Mouse (Mus musculus): ENCODE measurements around the gene Hoxc9. TPM values are rescaled to one million over a fixed set of nuclear protein-coding genes. Genes with fewer than 3 reads are reported as not detected.

Hoxc9 gene
- polyA plus RNA-seq, 1 experiment from 2014 or later = not detected

- Histone ChIP-seq H3K4me1 (no peaks in the 10 kb centered on the region), H3K27ac (no peak overlapping the region), H3K9ac (no peak overlapping the region), H3K27me3 (peaks cover 100% of the 10 kb centered on the region), H3K9me3 (replicated peaks) (no peaks in the 10 kb centered on the region), H3K4me2 (no peak overlapping the region), H3K36me3 (ENCODE audit: poor library complexity, severe bottlenecking) (no peaks in the 10 kb centered on the region), H3K4me3 (no peak overlapping the region)
- ATAC-seq = no peak
- under 1% methylated on average over 8 of the region's 8 CpGs for WGBS
These were observed 44.7 kb downstream of the Hoxc9 start for GRCm38 (mm10) chr15:103020899-103021418.

GRCm38 (mm10) chr15:103021544-103021943, 45.3 kb downstream of the Hoxc9 start:
- Histone ChIP-seq H3K9me3 (replicated peaks) (no peaks in the 10 kb centered on the region), H3K27ac (no peak overlapping the region), H3K9ac (no peak overlapping the region), H3K4me1 (no peaks in the 10 kb centered on the region), H3K4me3 (no peak overlapping the region), H3K27me3 (peaks cover 100% of the 10 kb centered on the region), H3K4me2 (no peak overlapping the region), H3K36me3 (ENCODE audit: poor library complexity, severe bottlenecking) (no peaks in the 10 kb centered on the region)
- WGBS = 8% methylated on average over 8 of the region's 8 CpGs
- no peak for ATAC-seq

- Histone ChIP-seq H3K4me2 (no peak overlapping the region), H3K27ac (no peak overlapping the region), H3K9ac (no peak overlapping the region), H3K4me3 (no peak overlapping the region), H3K27me3 (peaks cover 100% of the 10 kb centered on the region), H3K9me3 (replicated peaks) (no peaks in the 10 kb centered on the region), H3K36me3 (ENCODE audit: poor library complexity, severe bottlenecking) (no peaks in the 10 kb centered on the region), H3K4me1 (no peaks in the 10 kb centered on the region)
- WGBS = 2% methylated on average over 2 of the region's 2 CpGs
- no peak for ATAC-seq
These were observed 47.9 kb downstream of the Hoxc9 start for GRCm38 (mm10) chr15:103024131-103024530.

DNA sequence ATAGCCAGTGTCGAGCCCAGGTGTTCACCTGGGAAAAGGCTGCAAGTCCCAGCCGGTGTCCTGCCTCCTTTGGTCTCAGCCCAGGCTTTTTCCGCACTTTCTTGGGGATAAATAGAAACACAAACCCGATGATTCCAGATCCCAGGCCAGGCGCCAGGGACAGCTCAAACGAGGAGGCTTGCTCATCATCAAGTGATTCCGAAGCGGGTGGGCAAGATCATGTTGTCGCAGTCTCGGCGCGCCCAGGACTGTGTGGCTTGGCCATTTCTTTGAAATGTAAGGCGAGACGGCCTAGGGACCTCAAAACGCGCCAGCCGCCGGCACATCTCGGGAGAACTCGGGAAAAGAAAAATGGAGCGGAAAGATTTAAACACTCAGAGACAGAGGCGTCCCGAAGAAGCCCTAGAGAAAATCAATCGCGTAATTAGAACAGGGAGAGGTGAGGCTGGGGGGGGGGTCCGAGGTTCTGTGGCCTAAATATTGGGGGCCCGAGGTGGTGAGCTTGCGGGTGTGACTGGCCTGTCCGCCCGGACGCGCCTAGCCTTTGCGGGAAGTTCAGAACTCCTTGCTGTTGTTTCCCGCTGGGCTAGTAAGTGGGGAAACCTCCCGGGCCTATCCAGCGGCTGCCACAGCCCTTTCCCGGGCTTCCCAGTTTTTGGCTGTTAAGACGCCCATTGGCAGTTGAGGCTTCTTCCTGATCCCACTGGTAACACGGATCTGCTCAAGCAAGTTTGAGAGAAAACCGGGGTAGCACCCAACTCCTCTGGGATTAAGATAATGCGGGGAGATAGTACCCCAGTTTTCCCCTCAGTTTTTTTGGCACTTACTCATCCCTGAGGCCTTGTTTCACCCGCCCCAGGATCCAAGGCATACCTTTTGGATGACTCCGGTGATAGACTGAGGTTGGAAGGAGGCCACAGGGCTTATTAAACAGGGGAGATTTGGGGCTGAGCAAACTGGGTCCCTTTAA, 51.3 kb downstream of the Hoxc9 start:
- Histone ChIP-seq H3K36me3 (ENCODE audit: poor library complexity, severe bottlenecking) (no peaks in the 10 kb centered on the region), H3K27me3 (peaks cover 100% of the 10 kb centered on the region), H3K4me2 (no peak overlapping the region), H3K9me3 (replicated peaks) (no peaks in the 10 kb centered on the region), H3K27ac (no peak overlapping the region), H3K4me3 (no peak overlapping the region), H3K4me1 (no peaks in the 10 kb centered on the region), H3K9ac (no peak overlapping the region)
- under 1% methylated on average over 43 of the region's 43 CpGs for WGBS
- no peak for ATAC-seq

DNA sequence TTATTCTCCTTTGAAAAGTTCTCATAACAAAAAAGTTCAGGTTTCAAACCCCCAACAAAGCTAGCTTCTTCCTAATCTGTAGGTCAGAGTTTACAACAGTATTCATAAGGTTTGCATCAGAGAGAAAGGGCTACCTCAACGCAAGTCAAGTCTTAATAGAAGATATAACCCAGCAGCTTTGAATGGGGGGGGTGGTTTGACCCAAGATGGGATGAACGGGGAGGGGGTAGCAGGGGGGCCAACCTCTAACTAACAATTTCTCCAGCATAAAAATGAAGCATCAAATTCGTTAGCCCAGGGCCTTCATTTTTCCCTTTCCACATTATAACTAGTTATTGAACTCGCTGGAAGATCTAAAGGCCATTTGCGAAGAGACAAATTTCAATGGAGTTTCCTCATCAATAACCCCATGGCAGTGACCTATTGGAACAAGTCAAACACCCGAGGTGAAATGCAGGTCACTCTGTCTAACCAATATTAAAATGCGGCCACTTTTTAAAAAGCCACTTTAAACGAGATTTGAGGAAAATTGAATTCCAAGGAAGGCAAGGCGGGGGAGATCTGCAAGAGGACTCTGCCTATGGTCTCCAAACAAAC, 52.8 kb downstream of the Hoxc9 start:
- no peak overlapping the region for H3K27ac ChIP-seq
- H3K4me3 ChIP-seq = no peak overlapping the region
- peaks cover 100% of the 10 kb centered on the region for H3K27me3 ChIP-seq
- H3K4me1 ChIP-seq = no peaks in the 10 kb centered on the region
- H3K9ac ChIP-seq = no peak overlapping the region
- WGBS = 8% methylated on average over 9 of the region's 9 CpGs
- H3K9me3 ChIP-seq (replicated peaks) = no peaks in the 10 kb centered on the region
- ATAC-seq = no peak
- no peaks in the 10 kb centered on the region for H3K36me3 ChIP-seq (ENCODE audit: poor library complexity, severe bottlenecking)
- no peak overlapping the region for H3K4me2 ChIP-seq

DNA sequence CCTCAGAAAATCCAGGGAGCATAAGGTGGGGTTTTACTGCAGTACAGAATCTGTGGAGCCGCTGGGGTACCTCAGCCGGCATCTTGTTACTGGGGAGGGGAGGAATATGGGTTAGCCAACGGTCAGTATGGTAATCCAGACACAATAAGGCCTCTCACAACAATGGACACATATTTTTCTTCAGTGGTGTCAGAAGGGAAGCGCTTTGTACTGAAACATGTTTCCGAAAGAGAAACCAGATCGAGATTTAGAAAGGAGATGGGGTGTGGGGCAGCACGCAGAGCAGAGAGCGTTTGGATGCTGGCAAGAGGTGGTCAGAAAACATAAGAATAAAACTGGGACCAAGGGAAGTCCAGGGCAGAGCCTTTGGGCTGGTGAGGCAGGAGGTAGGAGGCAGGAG, 53.9 kb downstream of the Hoxc9 start:
- Histone ChIP-seq H3K9me3 (replicated peaks) (no peaks in the 10 kb centered on the region), H3K9ac (no peak overlapping the region), H3K27ac (no peak overlapping the region), H3K27me3 (peaks cover 100% of the 10 kb centered on the region), H3K4me2 (no peak overlapping the region), H3K4me1 (no peaks in the 10 kb centered on the region), H3K4me3 (no peak overlapping the region), H3K36me3 (ENCODE audit: poor library complexity, severe bottlenecking) (no peaks in the 10 kb centered on the region)
- 0% methylated on average over 8 of the region's 8 CpGs for WGBS
- ATAC-seq = no peak

DNA sequence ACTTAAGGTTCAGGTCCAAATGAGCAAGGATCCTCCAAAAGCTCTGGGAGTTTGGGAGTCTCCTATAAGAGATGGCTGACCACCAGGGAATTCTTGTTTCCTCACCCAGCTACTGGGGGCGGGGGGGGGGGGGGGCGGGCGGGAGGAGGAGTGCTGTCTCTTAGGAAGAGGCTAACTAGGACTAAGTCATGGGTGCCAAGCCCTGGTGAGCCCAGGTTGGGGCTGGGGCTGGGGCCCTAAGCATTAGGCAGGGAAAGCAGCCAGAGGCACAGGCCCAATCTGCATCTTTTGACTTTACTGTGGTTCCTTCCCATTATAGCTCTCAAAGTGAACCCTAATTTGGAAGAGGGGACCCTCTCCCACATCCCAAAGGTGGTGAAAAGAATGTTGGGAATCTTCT, 55.9 kb downstream of the Hoxc9 start:
- H3K4me3 ChIP-seq = no peak overlapping the region

DNA sequence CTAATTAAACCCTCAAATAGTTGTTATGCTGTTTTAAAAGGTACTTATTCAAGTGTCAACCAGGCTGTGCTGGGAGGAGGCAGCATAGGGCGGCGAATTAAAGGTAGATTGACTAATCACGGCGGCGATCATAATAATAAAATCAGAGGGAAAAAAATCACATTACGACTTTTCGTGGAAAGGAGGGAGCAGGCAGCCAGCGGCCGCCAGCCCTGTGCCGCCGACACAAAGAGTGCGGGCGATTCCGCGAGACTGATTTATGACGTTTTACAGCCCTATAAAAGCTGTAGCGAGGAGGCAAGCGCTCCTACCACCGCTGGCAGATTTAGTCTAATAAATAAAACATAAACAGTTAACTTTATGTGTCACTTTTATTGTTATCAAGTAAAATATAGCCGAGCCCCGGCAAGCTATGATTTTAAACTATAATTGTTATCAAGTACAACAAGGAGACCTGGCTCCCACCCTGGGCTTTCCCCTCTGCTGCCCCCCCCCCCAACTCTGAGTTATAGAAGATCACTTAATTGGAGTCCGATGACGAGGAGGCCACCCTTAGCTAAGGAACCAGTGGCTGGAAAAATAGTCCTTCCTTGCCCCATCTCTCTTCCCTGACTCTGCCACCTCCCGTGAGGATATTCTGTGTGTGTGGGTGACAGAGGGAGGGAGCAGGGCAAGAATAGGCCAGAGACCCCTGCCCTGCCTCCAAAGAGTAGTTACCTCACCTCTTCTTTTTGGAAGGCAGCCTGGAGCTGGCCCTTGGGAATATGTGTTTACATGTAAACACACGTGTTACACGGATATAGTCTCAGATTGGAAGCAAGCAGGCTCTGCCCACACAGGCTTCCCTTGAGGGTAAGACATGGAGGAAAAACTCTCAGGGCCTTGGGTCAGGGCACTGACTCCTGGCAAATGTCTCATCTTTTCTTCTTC, 56.7 kb downstream of the Hoxc9 start:
- no peak overlapping the region for H3K9ac ChIP-seq
- under 1% methylated on average over 26 of the region's 26 CpGs for WGBS
- H3K36me3 ChIP-seq (ENCODE audit: poor library complexity, severe bottlenecking) = no peaks in the 10 kb centered on the region
- no peaks in the 10 kb centered on the region for H3K9me3 ChIP-seq (replicated peaks)
- peaks cover 100% of the 10 kb centered on the region for H3K27me3 ChIP-seq
- ATAC-seq = no peak
- H3K4me2 ChIP-seq = no peak overlapping the region
- H3K27ac ChIP-seq = no peak overlapping the region
- H3K4me1 ChIP-seq = no peaks in the 10 kb centered on the region
- no peak overlapping the region for H3K4me3 ChIP-seq

More for the DNA sequence above, 55.9 kb downstream of the Hoxc9 start:
- 0% methylated on average over 1 of the region's 3 CpGs for WGBS
- Histone ChIP-seq H3K27me3 (peaks cover 100% of the 10 kb centered on the region), H3K27ac (no peak overlapping the region), H3K36me3 (ENCODE audit: poor library complexity, severe bottlenecking) (no peaks in the 10 kb centered on the region), H3K9me3 (replicated peaks) (no peaks in the 10 kb centered on the region), H3K4me1 (no peaks in the 10 kb centered on the region), H3K9ac (no peak overlapping the region), H3K4me2 (no peak overlapping the region)
- ATAC-seq = no peak

DNA sequence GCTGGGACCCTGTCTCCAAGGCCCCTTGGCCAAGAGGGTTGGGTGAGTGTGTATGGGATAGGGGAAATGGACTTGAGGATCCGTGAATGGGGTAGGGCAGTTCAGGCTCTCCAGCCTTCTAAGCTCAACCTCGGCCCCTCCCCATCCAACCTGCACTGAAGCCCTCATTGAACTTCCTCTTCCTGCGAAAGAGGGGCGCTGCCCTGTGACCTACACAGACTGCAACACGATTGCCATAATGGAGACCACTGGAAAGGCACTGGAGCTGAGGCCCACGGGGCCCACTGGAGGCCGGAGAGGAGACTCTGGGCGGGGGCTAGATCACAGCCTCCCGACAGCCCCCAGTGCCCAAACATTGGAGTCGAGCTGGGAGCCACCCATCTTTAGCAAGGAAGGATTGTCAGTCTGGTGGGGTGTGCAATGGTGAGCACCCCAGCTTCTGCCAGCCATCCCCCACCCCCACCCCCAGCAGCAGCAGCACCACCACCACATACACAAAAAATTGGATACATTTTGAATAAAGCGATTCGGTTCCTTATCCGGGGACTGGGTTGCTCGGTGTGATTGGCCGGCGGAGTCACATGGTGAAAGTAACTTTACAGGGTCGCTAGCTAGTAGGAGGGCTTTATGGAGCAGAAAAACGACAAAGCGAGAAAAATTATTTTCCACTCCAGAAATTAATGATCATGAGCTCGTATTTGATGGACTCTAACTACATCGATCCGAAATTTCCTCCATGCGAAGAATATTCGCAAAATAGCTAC, 58.0 kb downstream of the Hoxc9 start:
- H3K27ac ChIP-seq = no peak overlapping the region
- H3K4me1 ChIP-seq = no peaks in the 10 kb centered on the region
- no peak for ATAC-seq
- peaks cover 100% of the 10 kb centered on the region for H3K27me3 ChIP-seq
- H3K4me3 ChIP-seq = no peak overlapping the region; the same call in 1 of the 2 replicates
- H3K36me3 ChIP-seq (ENCODE audit: poor library complexity, severe bottlenecking) = no peaks in the 10 kb centered on the region
- H3K9me3 ChIP-seq (replicated peaks) = no peaks in the 10 kb centered on the region
- no peak overlapping the region for H3K9ac ChIP-seq
- under 1% methylated on average over 24 of the region's 24 CpGs for WGBS
- H3K4me2 ChIP-seq = no peak overlapping the region

Measured in forebrain, embryonic 13.5 days (tissue).